Mouse (Mus musculus) E14TG2a.4 (cell line): Measurements from ENCODE around the gene Ints13.

Experiments
- H3K27me3 ChIP-seq: 2 replicates; pipeline ENCODE4 v1.6.1; 2014; ENCODE audit warnings: low read length, control low read depth; ENCODE audit not compliant: insufficient read depth
- H3K36me3 ChIP-seq: 2 replicates; pipeline ENCODE4 v1.6.1; 2014; ENCODE audit warnings: low read length, control low read depth; ENCODE audit not compliant: insufficient read depth
- H3K4me1 ChIP-seq: replicated peaks from 2 replicates; pipeline ENCODE4 v1.6.1; 2014; ENCODE audit warnings: low read depth, low read length, control low read depth
- H3K4me3 ChIP-seq: replicated peaks from 2 replicates; pipeline ENCODE4 v1.5.1; 2014; ENCODE audit warnings: mild to moderate bottlenecking, low read length
- H3K9me3 ChIP-seq: 2 replicates; pipeline ENCODE4 v1.6.1; 2014; ENCODE audit warnings: low read length, control low read depth
- CTCF ChIP-seq: conservative IDR thresholded peaks from 2 replicates; pipeline ENCODE4 v1.5.1; 2014; ENCODE audit warnings: low read length
- NANOG ChIP-seq: IDR thresholded peaks from 2 replicates; pipeline ENCODE4 v1.6.1; 2014; ENCODE audit warnings: borderline replicate concordance, low read length, mixed read lengths
- POU5F1 ChIP-seq: IDR thresholded peaks from 2 replicates; pipeline ENCODE4 v1.6.1; 2014; ENCODE audit warnings: low read length, borderline replicate concordance

The Ints13 gene

GRCm38 (mm10) chr6:146500206-146500605 lies 77.4 kb downstream of the Ints13 start:
- no peak overlapping the region for H3K4me3 ChIP-seq
- TF ChIP-seq NANOG (no peak), CTCF (no peak), POU5F1 (no peak)
- H3K9me3 ChIP-seq: no peaks in the 10 kb centered on the region
- H3K36me3 ChIP-seq: no peaks in the 10 kb centered on the region
- peaks cover 49% of the 10 kb centered on the region for H3K27me3 ChIP-seq
- H3K4me1 ChIP-seq: peaks cover 10% of the 10 kb centered on the region
